Mouse (Mus musculus) urinary bladder, adult 2 months (tissue): ENCODE measurements around the gene Gm49510. TPM values are rescaled to one million over a fixed set of nuclear protein-coding genes. Genes with fewer than 3 reads are reported as not detected.
A peak's percentile ranks its signal among the peaks of the same experiment; 100 is the strongest.
"Not testable (repeated sequence)": the region's sequence is repeated elsewhere in the genome, so short reads cannot be mapped to it uniquely, and the experiment has no call there.

ENCODE experiments used
- DNase-seq: peaks from one replicate; pipeline ENCODE4 v3.0.0; 2022; ENCODE audit warnings: low spot score
- polyA plus RNA-seq: library from polyadenylated mRNA; depleted of rRNA; stranded (reverse); fragments of >200 nt; gene quantifications from 2 replicates; pipeline ENCODE4 v1.2.3, GENCODE M21; 2012

Gm49510 gene
- polyA plus RNA-seq, 1 experiment: 0.04 TPM

DNA sequence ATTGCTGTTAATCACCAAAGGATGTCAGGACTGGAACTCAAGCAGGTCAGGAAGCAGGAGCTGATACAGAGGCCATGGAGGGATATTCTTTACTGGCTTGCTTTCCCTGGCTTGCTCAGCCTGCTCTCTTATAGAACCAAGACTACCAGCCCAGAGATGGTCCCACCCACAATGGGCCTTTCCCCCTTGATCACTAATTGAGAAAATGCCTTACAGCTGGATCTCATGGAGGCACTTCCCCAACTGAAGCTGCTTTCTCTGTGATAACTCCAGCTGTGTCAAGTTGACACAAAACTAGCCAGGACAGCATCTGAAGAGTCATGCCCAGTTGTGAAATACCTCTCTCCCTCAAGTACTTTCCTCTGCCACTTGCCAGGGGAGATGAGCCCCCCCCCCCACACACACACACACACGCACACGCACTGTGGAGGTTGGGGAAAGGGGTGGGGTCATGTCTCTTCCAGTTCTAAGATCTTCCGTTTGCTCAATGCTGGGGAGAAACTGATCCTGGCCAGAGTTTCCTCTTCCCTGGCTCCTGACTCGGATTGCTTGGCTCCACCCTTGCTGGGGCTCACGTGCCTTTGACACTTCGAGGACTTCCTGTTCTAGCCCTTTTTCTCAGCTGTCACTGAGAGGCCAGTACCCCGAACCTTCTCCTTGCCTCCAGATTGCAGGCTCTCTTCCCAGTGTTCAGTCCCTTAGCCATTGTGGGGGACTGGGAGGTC is 20.5 kb upstream of the Gm49510 start:
- DNase-seq: not testable (repeated sequence)

DNA sequence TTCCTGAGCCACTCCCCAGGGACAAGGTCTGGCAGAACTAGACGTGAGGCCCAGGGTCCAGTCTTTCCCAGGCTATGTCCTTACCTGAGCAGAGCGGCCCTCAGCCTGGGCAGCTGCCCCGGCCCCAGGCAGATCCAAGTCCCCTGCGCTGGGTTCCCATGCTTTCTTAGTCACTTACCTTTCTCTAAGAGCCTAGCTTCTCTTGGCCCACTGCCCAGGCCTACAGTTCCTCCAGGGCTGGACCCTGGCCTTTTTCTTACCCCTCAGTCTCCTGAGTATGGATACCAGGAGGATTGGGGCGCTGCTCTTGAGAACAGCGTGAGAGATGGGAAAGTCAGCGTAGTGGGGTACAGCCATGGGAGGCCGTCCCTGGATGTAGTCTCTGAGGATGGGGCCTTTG is 19.0 kb upstream of the Gm49510 start:
- no peak for DNase-seq

DNA sequence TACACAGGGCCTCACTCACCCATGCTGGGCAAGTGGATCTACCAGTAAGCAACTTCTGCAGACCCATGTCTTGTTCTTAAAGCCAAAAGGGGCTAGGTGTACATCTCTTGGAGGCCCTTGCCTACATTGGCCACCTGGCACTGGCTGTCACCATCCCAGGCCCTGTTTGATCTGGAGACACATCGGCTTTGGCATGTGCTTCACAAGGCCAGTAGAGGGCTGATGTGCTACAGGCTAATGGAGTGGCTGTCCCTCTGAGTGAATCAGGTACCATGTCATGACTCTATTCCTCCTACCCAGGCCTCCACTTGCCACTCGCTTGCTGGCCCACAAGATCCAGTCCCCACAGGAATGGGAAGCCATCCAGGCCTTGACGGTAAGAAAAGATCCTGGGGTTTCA is 17.6 kb upstream of the Gm49510 start:
- no peak for DNase-seq

DNA sequence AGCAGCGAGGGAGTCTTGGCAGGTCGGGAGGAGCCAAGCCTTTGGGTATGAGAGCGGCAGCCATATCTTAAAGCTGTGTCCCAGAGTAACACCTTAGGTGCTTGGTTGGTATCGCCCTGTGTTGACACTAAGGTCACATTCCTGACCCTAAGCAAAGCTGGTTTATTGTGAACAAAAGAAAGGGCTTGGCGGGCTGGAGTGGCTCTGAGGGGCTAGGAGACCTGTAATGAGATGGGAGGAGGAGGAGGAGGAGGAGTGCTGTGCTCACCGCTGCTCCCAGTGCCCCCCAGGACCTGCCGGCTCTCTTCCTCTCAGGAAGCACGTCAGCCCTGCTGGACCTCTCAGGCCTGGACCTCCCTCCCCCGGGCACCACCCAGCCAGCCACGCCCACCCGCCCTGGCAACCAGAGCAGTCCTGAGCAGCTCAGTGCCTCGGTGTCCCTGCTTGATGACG is 10.0 kb upstream of the Gm49510 start:
- DNase-seq: no peak

DNA sequence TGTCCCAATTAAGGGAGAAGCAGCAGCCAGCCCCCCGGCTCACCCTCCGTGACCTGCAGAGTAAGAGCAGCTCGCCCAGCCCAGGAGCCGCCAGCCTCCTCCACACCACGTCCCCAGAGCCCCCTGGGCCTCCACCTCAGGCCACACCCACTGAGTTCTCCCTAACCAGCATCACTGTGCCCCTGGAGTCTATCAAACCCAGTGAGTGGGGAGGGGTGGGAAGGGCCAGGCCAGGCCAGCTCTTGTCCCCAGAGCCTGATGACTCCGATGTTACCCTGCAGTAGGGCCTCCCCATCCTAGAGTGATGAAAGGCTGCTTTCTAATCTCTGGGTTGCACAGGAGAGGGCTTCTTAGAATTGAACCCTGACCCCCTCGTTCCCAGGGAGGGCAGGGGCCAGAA is 7.0 kb upstream of the Gm49510 start:
- DNase-seq: no peak

DNA sequence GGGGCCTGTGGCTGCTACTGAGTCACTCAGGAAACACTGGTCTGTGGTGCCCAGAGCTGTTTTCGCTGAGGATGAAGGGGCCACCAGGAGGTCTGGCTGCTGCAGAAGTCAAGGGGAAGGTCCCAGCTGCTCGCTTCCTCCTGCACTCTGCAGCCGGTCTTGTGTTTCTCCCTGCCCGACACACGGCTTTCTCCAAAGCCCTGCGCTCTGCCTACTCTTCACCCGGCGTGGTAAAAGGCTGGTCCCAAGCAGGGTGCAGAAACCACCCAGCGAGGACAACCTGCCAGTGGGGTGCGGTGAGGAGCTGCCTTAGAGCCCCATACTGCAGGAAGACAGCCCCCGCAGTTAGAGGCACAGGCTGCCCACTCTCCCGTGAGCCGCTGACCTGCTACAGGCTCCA is 4.7 kb upstream of the Gm49510 start:
- DNase-seq: no peak

DNA sequence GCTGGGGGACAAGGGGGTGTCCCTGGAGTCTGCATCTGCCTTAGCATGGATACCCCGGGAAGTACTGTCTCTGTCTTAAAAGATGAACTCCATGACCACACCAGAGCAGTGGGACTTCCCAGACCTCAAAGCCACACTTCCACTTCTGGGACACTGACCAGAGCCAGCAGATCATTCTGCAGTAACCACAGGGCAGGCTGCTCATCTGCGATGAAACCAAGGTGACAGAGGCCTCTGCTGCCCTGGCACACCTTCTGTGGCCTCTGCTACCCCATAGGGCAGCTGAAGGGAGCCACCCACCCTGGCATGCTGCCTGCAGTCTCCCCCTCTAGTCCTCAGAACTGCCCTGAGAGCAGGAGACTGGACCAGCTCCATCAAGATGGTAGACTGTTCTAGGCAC is 3.7 kb upstream of the Gm49510 start:
- no peak for DNase-seq

DNA sequence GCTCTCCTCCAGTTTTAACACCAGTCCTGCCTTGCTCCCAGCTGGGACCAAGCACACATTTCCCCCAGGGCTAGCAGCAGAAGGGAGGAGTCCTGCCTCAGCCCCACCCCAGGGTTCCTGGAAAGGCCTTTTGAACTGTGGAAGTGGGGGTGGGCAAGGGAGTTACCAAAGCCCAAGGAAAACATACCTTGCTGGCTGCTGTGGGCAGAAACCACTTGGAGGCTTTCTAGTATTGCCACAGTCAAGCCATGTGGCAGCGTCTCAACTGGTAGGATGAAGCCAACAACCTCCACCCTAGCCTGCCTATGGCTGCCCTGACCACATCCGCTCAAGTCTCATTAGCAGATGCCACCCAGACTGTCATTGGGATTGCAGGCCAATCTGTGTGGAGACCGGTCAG is 3.3 kb upstream of the Gm49510 start:
- DNase-seq: no peak

DNA sequence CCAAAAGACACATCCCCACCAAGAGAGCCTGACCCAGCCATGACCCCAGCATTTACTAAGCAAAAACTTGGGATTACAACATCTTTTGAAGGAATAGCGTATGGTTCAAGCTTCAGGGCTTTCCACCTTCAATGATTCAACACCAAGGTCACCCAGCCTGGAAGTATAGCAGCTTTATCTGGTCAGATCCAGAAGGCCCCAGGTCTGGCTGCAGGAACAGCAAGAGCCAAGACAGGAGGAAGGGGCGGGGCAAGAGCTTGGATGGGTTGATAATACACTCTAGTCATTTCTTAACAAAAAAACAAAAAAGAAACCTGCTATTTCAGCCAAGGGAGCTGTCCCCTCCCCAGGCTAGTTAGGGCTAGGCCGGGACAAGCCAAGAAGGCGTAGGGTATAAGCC is 2.0 kb upstream of the Gm49510 start:
- no peak for DNase-seq

DNA sequence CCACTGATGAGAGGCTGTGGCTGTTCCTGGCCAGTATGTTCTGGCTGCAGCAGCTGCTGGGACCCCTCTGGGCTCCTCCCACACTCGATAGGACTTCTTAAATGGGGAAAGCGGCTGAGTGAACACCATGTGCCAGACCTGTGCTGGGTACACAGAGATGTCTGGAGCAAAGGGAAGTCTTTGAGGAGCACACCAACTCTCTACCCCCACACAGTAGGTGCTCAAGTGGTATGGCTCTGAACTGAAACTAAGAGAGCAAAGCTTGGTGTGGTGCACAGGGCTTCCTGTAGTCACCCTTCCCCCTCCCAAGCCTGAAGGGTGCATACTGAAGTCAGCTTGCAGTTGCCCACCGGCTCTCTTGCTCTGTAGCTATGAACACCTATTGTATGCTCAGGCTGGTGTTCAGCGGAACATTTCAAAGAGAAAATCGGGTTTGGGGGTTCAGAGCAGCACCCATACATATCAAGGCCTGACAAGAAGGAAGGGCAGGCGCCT is 913 bp upstream of the Gm49510 start:
- no peak for DNase-seq

DNA sequence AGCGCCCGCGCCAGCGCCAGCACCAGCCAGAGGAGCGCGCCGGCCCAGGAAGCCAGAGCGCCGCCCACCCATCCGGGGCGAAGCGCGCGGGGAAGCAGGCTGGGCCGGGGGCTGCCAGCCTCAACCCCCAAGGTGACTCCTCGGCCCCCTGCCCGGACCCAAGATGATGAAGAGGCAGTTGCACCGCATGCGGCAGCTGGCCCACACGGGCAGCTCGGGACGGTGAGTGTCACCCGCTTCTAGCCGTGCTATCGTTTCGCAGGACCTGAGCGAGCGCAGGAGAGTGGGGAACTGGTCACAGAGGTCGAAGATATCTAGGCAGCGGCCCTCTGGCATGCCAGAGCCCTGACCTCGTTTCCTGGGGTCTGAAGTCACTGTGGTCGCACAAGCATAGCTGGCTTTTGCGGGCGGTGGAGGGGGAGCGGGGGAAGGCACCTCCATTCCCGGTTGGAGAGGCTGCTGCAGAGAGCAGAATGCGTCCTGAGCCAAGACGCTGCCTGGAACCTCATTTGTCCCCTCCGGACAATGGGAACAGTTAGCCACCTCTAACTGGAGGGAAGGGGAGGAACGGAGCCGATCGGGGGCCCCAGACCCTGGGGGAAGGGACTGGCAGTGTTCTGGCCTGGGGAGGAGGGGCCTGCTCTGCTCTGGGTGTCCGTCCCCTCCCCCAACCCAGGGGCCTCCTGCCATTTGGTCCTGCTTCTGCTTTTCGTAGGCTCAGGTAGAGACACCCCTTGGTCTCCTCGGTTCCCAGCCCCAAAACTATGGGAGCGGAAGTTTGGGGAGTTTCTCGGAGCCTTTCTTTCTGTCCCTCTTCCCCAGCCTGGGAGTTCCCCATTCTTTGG is 495 bp downstream of the Gm49510 start, which contains the start of gene Sh3bp1:
Gene Sh3bp1, plus strand, starts transcription at position 29 of the 845 bp plus-strand sequence.
- DNase-seq: peak; percentile 59

DNA sequence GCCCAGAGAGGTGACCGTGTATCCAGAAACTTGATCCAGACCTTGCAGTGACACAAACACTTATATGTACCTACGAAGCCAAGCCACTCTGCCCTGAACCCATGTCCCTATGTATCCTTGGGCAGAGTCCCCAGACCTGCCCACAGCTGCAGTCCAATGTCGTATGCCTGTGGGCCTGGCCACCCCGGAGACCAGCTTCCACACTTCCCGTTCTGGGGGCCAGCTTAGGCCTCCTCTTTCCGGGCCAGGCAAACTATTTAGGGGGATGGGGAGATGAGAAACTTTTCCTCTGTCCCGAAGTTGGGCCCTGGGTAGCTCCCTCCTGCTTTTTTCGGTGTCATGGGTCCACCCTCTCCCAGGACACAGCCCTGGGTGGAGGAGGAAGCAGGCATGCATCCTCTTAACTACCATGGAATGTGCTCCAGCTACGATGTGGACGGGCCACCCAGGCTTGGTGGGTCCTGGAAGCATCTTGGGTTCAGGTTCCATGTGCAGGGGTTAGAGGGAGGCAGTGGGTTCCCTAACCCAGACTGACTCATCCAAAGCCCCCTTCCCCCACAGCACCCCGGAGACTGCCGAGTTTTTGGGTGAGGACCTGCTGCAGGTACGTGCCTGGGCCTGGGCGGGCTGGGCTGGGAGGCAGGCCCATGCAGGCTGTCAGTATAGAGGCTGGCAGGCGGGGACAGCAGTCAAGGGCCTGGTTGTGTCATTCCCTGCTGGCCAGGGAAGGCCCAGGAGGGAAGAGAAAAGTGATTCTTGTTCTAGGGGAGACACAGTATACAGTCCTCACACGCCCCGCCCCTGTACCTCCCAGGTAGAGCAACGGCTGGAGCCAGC is 1.3 kb downstream of the Gm49510 start:
- no peak for DNase-seq

DNA sequence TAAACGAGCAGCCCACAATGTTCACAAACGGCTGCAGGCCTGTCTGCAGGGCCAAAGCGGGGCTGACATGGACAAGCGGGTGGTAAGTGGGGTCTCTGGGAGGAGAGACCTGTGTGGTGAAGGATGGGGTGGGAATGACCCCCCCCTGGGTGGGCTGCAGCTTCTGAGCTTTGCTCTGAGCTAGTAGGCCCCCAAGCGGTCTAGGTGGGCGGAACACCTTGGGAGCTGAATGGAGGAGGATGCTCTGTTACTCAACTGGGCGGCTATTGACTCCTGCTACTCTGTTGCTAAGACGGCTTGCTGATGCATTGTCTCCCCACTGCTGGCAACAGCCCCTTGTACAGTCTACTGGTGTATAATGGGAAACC is 1.9 kb downstream of the Gm49510 start:
- DNase-seq: no peak

DNA sequence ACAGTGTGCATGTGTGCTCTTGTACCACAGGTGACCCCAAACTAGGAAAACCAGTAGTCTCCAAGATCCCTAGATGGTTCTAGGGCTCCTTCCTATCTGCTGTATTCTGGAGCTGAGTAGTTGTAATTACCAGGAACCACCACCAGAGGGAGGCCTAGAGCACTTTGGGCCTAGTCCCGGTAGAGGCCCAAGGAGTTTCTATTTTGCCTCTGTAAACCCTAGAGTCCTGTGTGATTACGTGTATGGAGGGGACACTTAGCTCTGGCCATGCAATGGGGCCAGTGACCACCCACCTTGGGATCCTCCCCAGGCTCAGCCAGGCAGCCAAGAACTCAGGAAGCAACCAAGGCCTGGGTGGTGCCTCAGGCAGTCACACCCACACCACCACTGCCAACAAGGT is 3.8 kb downstream of the Gm49510 start:
- DNase-seq: no peak

DNA sequence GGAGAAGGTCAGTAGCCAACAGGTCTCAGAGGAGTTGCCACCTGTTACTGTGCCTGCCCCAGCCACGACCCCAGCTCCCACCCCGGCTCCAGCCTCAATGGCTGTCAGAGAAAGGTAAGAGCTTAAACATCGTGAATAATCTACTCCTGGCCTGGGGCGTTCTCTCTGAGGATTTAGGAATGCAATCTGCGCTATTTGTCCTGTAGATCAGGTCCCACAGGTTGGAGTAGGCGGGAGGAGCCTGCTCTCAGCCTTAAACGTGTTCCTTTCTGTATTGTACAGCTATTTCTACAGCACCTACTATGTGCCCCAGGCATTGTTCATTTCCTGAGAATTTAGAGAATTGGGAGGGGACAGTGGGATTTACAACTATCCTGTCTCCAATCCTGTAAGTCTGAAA is 8.9 kb downstream of the Gm49510 start:
- DNase-seq: no peak

DNA sequence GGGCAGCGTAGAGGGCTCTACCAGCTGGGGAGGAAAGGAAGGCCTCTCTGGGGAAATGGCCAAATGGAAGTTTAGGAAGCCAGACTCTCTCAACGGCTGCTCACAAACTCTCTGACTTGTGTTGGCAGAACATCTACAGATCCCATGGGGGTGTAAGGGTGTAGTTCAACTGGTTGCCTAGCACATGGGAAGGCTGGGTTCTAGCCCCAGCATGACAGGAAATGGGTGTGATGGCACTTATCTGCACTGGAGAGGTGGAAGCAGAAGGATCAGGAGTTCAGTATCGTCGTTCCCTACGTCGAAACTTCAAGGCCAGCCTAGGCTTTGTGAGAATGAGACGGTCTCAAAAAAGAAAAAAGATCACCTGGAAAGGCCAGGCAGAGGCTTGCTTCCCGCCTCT is 9.5 kb downstream of the Gm49510 start:
- no peak for DNase-seq

DNA sequence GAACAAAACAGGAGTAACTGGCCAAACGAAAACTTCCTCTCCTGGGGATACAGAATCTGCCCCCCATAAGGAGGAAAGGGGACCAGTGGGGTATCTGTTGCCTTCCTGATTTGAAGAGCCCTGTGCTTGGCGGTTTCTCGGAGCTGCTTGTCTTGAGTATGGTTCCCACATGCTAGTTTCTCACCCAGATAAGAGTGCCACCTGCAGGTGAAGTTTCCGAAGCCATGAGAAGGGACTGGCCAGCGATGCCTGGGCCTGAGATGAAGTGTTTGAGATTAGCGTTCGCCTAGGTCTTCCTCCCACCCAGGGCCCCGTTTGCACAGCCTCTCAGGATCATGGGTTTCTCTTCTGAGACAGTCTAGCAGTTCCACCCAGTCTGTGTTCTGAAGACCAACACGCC is 12.6 kb downstream of the Gm49510 start:
- DNase-seq: no peak

DNA sequence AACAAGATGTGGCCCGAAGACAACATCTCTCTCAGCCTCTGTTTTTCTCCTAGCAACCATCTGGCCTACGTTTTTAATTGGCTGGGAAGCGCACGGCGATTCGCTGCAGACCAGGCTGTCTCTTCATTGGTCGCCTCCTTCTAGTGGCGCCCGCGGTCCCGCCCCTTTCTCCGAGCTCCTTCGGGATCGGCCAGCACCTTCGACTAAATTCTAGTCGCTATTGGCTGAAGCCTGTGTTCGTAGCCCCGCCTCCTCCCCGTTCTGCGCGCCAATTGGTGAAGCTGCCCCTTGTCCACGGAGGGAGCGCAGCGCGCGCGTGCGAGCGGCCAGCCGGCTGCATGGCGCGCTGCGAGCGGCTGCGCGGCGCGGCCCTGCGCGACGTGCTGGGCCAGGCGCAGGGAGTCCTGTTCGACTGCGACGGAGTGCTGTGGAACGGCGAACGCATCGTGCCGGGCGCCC is 14.2 kb downstream of the Gm49510 start, which contains the start of gene Pdxp:
Gene Pdxp, plus strand, starts transcription at position 288 of the 459 bp plus-strand sequence.
- DNase-seq: no peak

DNA sequence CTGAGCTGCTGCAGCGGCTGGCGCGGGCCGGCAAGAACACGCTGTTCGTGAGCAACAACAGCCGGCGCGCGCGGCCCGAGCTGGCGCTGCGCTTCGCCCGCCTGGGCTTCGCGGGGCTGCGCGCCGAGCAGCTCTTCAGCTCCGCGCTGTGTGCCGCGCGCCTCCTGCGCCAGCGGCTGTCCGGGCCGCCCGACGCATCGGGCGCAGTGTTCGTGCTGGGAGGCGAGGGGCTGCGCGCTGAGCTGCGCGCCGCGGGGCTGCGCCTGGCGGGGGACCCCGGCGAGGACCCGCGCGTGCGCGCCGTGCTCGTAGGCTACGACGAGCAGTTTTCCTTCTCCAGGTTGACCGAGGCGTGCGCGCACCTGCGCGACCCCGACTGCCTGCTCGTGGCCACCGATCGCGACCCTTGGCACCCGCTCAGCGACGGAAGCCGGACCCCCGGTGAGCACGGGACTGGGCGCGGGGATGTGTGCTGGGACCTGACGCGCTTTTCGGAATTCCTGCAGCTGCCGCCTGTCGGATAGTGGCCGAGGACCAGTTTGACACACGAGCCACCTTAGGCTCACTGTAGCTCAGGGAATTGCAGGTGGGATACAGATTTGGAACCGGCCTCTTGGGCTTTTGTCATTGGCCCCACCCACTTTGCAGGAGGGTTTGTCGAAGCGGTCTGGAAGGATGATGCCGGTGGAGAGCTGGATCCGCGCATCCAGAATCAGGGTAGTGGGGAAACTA is 14.8 kb downstream of the Gm49510 start:
- DNase-seq: no peak

DNA sequence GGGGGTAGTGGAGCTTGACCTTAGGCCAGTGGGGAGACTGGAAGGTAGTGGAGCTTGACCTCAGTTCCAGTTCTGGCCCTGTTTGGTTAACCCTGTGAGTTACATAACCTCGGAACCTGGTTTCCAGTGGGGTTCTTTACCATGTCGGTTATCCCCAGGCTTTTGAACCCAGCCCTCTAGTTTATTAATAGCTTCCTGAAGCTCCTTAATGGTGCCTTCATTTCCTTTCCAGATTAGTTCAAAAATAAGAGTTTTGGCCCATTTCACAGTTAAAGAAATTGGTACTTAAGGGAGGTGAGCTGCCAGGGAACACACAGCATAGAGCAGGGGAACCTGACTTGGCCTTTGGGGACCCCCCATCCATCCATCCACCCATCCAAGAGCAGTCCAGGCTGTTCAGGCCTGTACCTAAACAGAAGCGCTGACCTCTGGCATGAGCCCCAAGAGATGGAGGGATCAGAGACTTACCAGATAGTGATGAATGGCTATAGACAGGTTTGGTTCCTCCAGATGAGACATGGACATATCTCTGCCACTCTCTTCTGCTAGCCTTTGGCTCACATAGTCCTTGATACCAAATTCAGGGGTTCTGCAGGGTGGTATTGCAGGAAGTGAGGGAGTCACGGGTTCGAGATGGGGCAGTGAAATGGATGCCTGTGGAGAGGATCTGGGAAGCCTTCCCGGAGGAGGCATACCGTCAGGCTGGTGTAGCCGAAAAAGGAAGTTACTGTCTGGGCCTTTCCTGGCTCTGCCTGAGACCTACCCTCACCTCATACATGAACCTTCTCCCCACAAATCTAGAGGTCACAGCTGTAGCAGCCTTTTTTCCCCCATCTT is 15.6 kb downstream of the Gm49510 start:
- DNase-seq: no peak
